Mouse (Mus musculus) liver, embryonic 14.5 days (tissue): Measurements from ENCODE around the gene Htr1b.

Experiments used
- CTCF ChIP-seq: IDR thresholded peaks from 2 replicates; pipeline ENCODE4 v1.5.1; 2016; ENCODE audit warnings: antibody characterized with exemption, low read depth, control low read depth
- EP300 ChIP-seq: IDR thresholded peaks from 2 replicates; pipeline ENCODE4 v1.6.1; 2016; ENCODE audit warnings: antibody characterized with exemption, low read depth

GRCm38 (mm10) chr9:81635109-81635508, 1.5 kb upstream of the Htr1b start:
- TF ChIP-seq CTCF (peak; percentile 23; the same call in 1 of the 2 replicates), EP300 (no peak)
